In genomic region chr2:92296402-92296801, GRCm38 (mm10) we compare ENCODE assay signal across 7 mouse cellular contexts.
DNase-seq lines count a peak whose midpoint lies in the region; ATAC-seq and TF ChIP-seq lines count a peak whose summit lies in the region.

No protein-coding gene starts in this region.

- 0 out of 4 replicates have a peak, but pooled peaks of 1 of the 2 experiments have one; percentile 13 for TF ChIP-seq EP300 in MEL (IDR thresholded peaks at IDR 0.05; ENCODE audit: low read depth in 1 of 2, low read length in 2 of 2)

- TF ChIP-seq CTCF in MEL (IDR thresholded peaks at IDR 0.05 in 2 of 3, conservative IDR thresholded peaks at IDR 0.05 in 1 of 3; ENCODE audit: control insufficient read depth in 1 of 3, insufficient read depth in 1 of 3, low read depth in 2 of 3, low read length in 3 of 3, poor library complexity in 1 of 3, severe bottlenecking in 1 of 3), result peak; percentile 62 to 92 (median 83)
- peak; percentile 31; the same call in 1 of the 2 replicates for TF ChIP-seq CTCF in embryonic fibroblast, embryonic 13.5 days (IDR thresholded peaks at IDR 0.05; ENCODE audit: borderline replicate concordance, insufficient read depth, low read length)

- TF ChIP-seq POLR2A in MEL (IDR thresholded peaks at IDR 0.05; ENCODE audit: control insufficient read depth in 1 of 2, insufficient read depth in 1 of 2, low read depth in 1 of 2, low read length in 2 of 2, poor library complexity in 1 of 2), result no peak
- TF ChIP-seq POLR2A in embryonic fibroblast, embryonic 13.5 days (IDR thresholded peaks at IDR 0.05; ENCODE audit: low read depth, low read length), result no peak

- peak overlapping the region in 1 of 2 experiments; percentile 60; a peak in 2 of 4 replicates for H3K4me3 ChIP-seq in MEL (ENCODE audit: control insufficient read depth in 1 of 2, insufficient read depth in 1 of 2, low read depth in 2 of 2, low read length in 2 of 2)
- no peak overlapping the region for H3K4me3 ChIP-seq in embryonic fibroblast, embryonic 13.5 days (ENCODE audit: insufficient read depth, low read length)

- peak overlapping the region; percentile 69 for H3K9ac ChIP-seq in MEL (ENCODE audit: control insufficient read depth, low read depth, low read length, poor library complexity, severe bottlenecking)

- H3K4me1 ChIP-seq in MEL (ENCODE audit: control insufficient read depth in 1 of 2, insufficient read depth in 2 of 2, low read length in 2 of 2), result peaks cover under 1 to 3% of the 10 kb centered on the region in 2 experiments; a peak in 1 of 4 replicates
- H3K4me1 ChIP-seq in embryonic fibroblast, embryonic 13.5 days (ENCODE audit: control insufficient read depth, insufficient read depth, low read length), result peaks cover 3% of the 10 kb centered on the region; the same call in 1 of the 2 replicates

- peak; percentile 91 for ATAC-seq in megakaryocyte, adult 5-6 weeks (ENCODE audit: poor library complexity, severe bottlenecking)

- no peak overlapping the region for H3K27ac ChIP-seq in MEL (ENCODE audit: control insufficient read depth, low read depth, low read length)
- no peak overlapping the region for H3K27ac ChIP-seq in embryonic fibroblast, embryonic 13.5 days (ENCODE audit: insufficient read depth, low read length)

- no peaks in the 10 kb centered on the region for H3K79me2 ChIP-seq in MEL (ENCODE audit: control insufficient read depth, insufficient read depth, low read length, poor library complexity)

- H3K9me3 ChIP-seq in MEL (replicated peaks; ENCODE audit: insufficient read depth, low read length), result no peaks in the 10 kb centered on the region

- H3K27me3 ChIP-seq in MEL (ENCODE audit: control insufficient read depth in 1 of 2, insufficient read depth in 2 of 2, low read length in 2 of 2), result no peaks in the 10 kb centered on the region

- H3K36me3 ChIP-seq in MEL (ENCODE audit: control insufficient read depth in 1 of 2, insufficient read depth in 2 of 2, low read length in 2 of 2), result peaks cover 0 to 5% of the 10 kb centered on the region in 2 experiments; a peak in 2 of 4 replicates

- peak; percentile 80 for TF ChIP-seq RAD21 in MEL (IDR thresholded peaks at IDR 0.05; ENCODE audit: low read depth, low read length)

- intact Hi-C loops in heart, postnatal 25 days (cut with DNase I), result loop anchor here (2.0 kb wide), 1 partner anchor 142 kb away; no protein-coding TSS in a partner anchor

- peak; percentile 95 for DNase-seq in MEL (ENCODE audit: low read depth, low spot score)
- DNase-seq in adrenal gland, postnatal 4 days (ENCODE audit: low spot score in 2 of 2), result peak; percentile 15 to 58
- DNase-seq in heart, postnatal 25 days (ENCODE audit: low spot score), result peak; percentile 33
- peak; percentile 87 to 88 for DNase-seq in layer of hippocampus, postnatal 10 days (ENCODE audit: low spot score in 2 of 2)
- DNase-seq in right cerebral cortex, postnatal 4 days, result peak; percentile 84

TF ChIP-seq in MEL, 35 proteins besides CTCF, POLR2A, EP300 and RAD21:
- TF ChIP-seq ETS1 (IDR thresholded peaks at IDR 0.05; ENCODE audit: low read depth, low read length) (peak; percentile 27; the same call in 1 of the 2 replicates), HCFC1 (IDR thresholded peaks at IDR 0.05; ENCODE audit: low read depth, low read length) (peak; percentile 44; the same call in 1 of the 2 replicates), ELF1 (IDR thresholded peaks at IDR 0.05; ENCODE audit: low read depth, low read length) (peak; percentile 85), TBP (IDR thresholded peaks at IDR 0.05; ENCODE audit: low read depth, low read length) (peak; percentile 69), SIN3A (IDR thresholded peaks at IDR 0.05; ENCODE audit: low read length) (peak; percentile 70), JUND (IDR thresholded peaks at IDR 0.05; ENCODE audit: low read depth, low read length) (0 out of 2 replicates have a peak, but pooled peaks have one; percentile 27), BHLHE40 (IDR thresholded peaks at IDR 0.05; ENCODE audit: borderline replicate concordance, low read depth, low read length) (no peak), MAZ (IDR thresholded peaks at IDR 0.05; ENCODE audit: low read depth, low read length) (no peak), POLR2AphosphoS2 (IDR thresholded peaks at IDR 0.05; ENCODE audit: low read length) (no peak), SMC3 (IDR thresholded peaks at IDR 0.05; ENCODE audit: low read depth, low read length) (peak; percentile 81), ZC3H11A (IDR thresholded peaks at IDR 0.05; ENCODE audit: low read depth, low read length) (peak; percentile 75), RCOR1 (IDR thresholded peaks at IDR 0.05; ENCODE audit: low read depth, low read length) (0 out of 2 replicates have a peak, but pooled peaks have one; percentile 43)

Comparison
In these comparisons a context has a peak if more than half of its experiments do, and no peak if none do; other contexts are left out.
1. DNase-seq: peak in every context shown above with its lines; median percentile 95 in MEL; 88 in layer of hippocampus, postnatal 10 days; 84 in right cerebral cortex, postnatal 4 days; 36 in adrenal gland, postnatal 4 days; 33 in heart, postnatal 25 days.